Mouse (Mus musculus): Measurements from ENCODE around the gene Smug1. TPM values are rescaled to one million over a fixed set of nuclear protein-coding genes. Genes with fewer than 3 reads are reported as not detected.

Smug1 gene
- 10 to 100 TPM in 1 of 2 experiments, 1 to 10 TPM in 1; 9.9 to 11.3 TPM for total RNA-seq (2021)
- long read RNA-seq, experiment 1, partial matches to known transcripts = 5 of 7 reads
- long read RNA-seq, experiment 1, other reads (novel, unspliced or antisense) = 2 of 7 reads
- long read RNA-seq, experiment 2, partial matches to known transcripts = 5 of 5 reads
- long read RNA-seq, experiment 2, other reads (novel, unspliced or antisense) = 0 of 5 reads

GRCm38 (mm10) chr15:103167042-103167615 lies at the start of gene Smug1:
TSS of gene Smug1 (minus strand) at chr15:103167092.
- intact Hi-C loops (cut with DNase I) = loop anchor here (5.0 kb wide), 2 partner anchors 35 to 155 kb away; no protein-coding TSS in a partner anchor
- no peak for DNase-seq

GRCm38 (mm10) chr15:103216052-103216451 lies 49.2 kb upstream of the Smug1 start:
- intact Hi-C loops (cut with DNase I) = no loop called here
- no peak for DNase-seq

GRCm38 (mm10) chr15:103214971-103215907 lies 48.3 kb upstream of the Smug1 start:
- intact Hi-C loops (cut with DNase I) = no loop called here
- DNase-seq = peak; percentile 71 to 80

GRCm38 (mm10) chr15:103214149-103214548 lies 47.3 kb upstream of the Smug1 start:
- intact Hi-C loops (cut with DNase I) = no loop called here
- DNase-seq = no peak

GRCm38 (mm10) chr15:103205156-103205555 lies 38.3 kb upstream of the Smug1 start:
- intact Hi-C loops (cut with DNase I) = loop anchor here (5.0 kb wide), 1 partner anchor 102 kb away; no protein-coding TSS in a partner anchor
- no peak for DNase-seq

- intact Hi-C loops (cut with DNase I) = no loop called here
Measured at GRCm38 (mm10) chr15:103202088-103202793, 35.3 kb upstream of the Smug1 start.

GRCm38 (mm10) chr15:103197785-103198184 lies 30.9 kb upstream of the Smug1 start:
- intact Hi-C loops (cut with DNase I) = no loop called here

More at GRCm38 (mm10) chr15:103202088-103202793, 35.3 kb upstream of the Smug1 start:
- DNase-seq = no peak

GRCm38 (mm10) chr15:103196835-103197234 lies 29.9 kb upstream of the Smug1 start:
- intact Hi-C loops (cut with DNase I) = no loop called here
- DNase-seq = no peak

More at GRCm38 (mm10) chr15:103197785-103198184, 30.9 kb upstream of the Smug1 start:
- DNase-seq = no peak

- intact Hi-C loops (cut with DNase I) = no loop called here
- DNase-seq = no peak
Measured at GRCm38 (mm10) chr15:103193606-103194005, 26.7 kb upstream of the Smug1 start.

- DNase-seq = no peak
- intact Hi-C loops (cut with DNase I) = no loop called here
Measured at GRCm38 (mm10) chr15:103190531-103191462, 23.9 kb upstream of the Smug1 start.

GRCm38 (mm10) chr15:103190083-103190482 lies 23.2 kb upstream of the Smug1 start:
- intact Hi-C loops (cut with DNase I) = no loop called here
- DNase-seq = no peak

- intact Hi-C loops (cut with DNase I) = loop anchor here (5.0 kb wide), 2 partner anchors 39 to 436 kb away; no protein-coding TSS in a partner anchor
- no peak for DNase-seq
Measured at GRCm38 (mm10) chr15:103187803-103188202, 20.9 kb upstream of the Smug1 start.

- intact Hi-C loops (cut with DNase I) = loop anchor here (5.0 kb wide), 2 partner anchors 42 to 433 kb away; no protein-coding TSS in a partner anchor
- no peak for DNase-seq
Measured at GRCm38 (mm10) chr15:103185462-103186198, 18.7 kb upstream of the Smug1 start.

GRCm38 (mm10) chr15:103183651-103184610 lies 17.0 kb upstream of the Smug1 start:
- no peak for DNase-seq
- intact Hi-C loops (cut with DNase I) = loop anchor here (2.0 to 5.0 kb wide), 2 partner anchors 121 to 217 kb away; partner anchors contain the start of genes Hoxc10 and Hoxc5

- intact Hi-C loops (cut with DNase I) = loop anchor here (2.0 to 5.0 kb wide), 2 partner anchors 122 to 216 kb away; partner anchors contain the start of genes Hoxc10 and Hoxc5
- peak in 1 of 2 experiments; percentile 49 for DNase-seq
Measured at GRCm38 (mm10) chr15:103183135-103183534, 16.2 kb upstream of the Smug1 start.

GRCm38 (mm10) chr15:103182166-103182790 lies 15.4 kb upstream of the Smug1 start:
- peak; percentile 72 to 74 for DNase-seq
- intact Hi-C loops (cut with DNase I) = loop anchor here (2.0 to 5.0 kb wide), 2 partner anchors 123 to 215 kb away; partner anchors contain the start of genes Hoxc10 and Hoxc5

Data from gastrocnemius, postnatal 36 days (tissue).